In genomic region chr8:105638510-105638909, GRCm38 (mm10) we compare ENCODE assay signal across 10 mouse cellular contexts. TPM values are rescaled to one million over a fixed set of nuclear protein-coding genes. Genes with fewer than 3 reads are reported as not detected.
DNase-seq lines count a peak whose midpoint lies in the region; ATAC-seq and TF ChIP-seq lines count a peak whose summit lies in the region.
"Had no signal": no experiment of that assay in that cellular context is flagged by ENCODE, and none has a peak within 500 bp of the region (broad histone marks: within the 10 kb centered on the region; RNA-seq: fewer than 3 reads in every experiment).

No protein-coding gene starts in this region.

- intact Hi-C loops in left cerebral cortex, postnatal 25 days (cut with DNase I), result loop anchor here (5.0 kb wide), 1 partner anchor 64 kb away; the partner anchor contains the start of genes Acd and Pard6a

- WGBS in heart, embryonic 10.5 days, result 84% methylated on average over 4 of the region's 4 CpGs
- 92% methylated on average over 4 of the region's 4 CpGs for WGBS in hindbrain, embryonic 11.5 days
- WGBS in midbrain, embryonic 11.5 days, result 86% methylated on average over 4 of the region's 4 CpGs

- no peak overlapping the region for H3K27ac ChIP-seq in heart, embryonic 10.5 days
- peak overlapping the region; percentile 41; the same call in 1 of the 2 replicates for H3K27ac ChIP-seq in ES-Bruce4 (ENCODE audit: insufficient read depth, low read length)
- H3K27ac ChIP-seq in hindbrain, embryonic 11.5 days (ENCODE audit: low read depth, low read length), result no peak overlapping the region
- H3K27ac ChIP-seq in midbrain, embryonic 11.5 days (ENCODE audit: low read depth, low read length), result no peak overlapping the region

- TF ChIP-seq EP300 in ES-Bruce4 (IDR thresholded peaks at IDR 0.05; ENCODE audit: insufficient read depth, low read depth, low read length), result no peak

- H3K27me3 ChIP-seq in heart, embryonic 10.5 days (ENCODE audit: insufficient read depth, poor library complexity, severe bottlenecking), result no peaks in the 10 kb centered on the region
- no peaks in the 10 kb centered on the region for H3K27me3 ChIP-seq in ES-Bruce4 (ENCODE audit: control insufficient read depth, insufficient read depth, low read length, poor library complexity, severe bottlenecking)
- H3K27me3 ChIP-seq in hindbrain, embryonic 11.5 days (ENCODE audit: control insufficient read depth, insufficient read depth, low read length), result no peaks in the 10 kb centered on the region
- H3K27me3 ChIP-seq in midbrain, embryonic 11.5 days (ENCODE audit: control insufficient read depth, insufficient read depth, low read length), result no peaks in the 10 kb centered on the region

- H3K9ac ChIP-seq in ES-Bruce4 (ENCODE audit: low read depth, poor library complexity, severe bottlenecking), result peak overlapping the region; percentile 100
- H3K9ac ChIP-seq in hindbrain, embryonic 11.5 days (ENCODE audit: low read depth, low read length), result peak overlapping the region; percentile 19; the same call in 1 of the 2 replicates
- H3K9ac ChIP-seq in midbrain, embryonic 11.5 days (ENCODE audit: low read length), result no peak overlapping the region

- ATAC-seq in hindbrain, embryonic 11.5 days (ENCODE audit: low FRiP score), result no peak
- no peak for ATAC-seq in midbrain, embryonic 11.5 days (ENCODE audit: low FRiP score)

- H3K4me1 ChIP-seq in heart, embryonic 10.5 days, result peaks cover 18% of the 10 kb centered on the region
- H3K4me1 ChIP-seq in ES-Bruce4 (ENCODE audit: control insufficient read depth, insufficient read depth, low read length), result peaks cover 2% of the 10 kb centered on the region
- peaks cover 4% of the 10 kb centered on the region for H3K4me1 ChIP-seq in hindbrain, embryonic 11.5 days (replicated peaks; ENCODE audit: control insufficient read depth, insufficient read depth, low read length)
- H3K4me1 ChIP-seq in midbrain, embryonic 11.5 days (ENCODE audit: control insufficient read depth, insufficient read depth, low read length), result peaks cover 14% of the 10 kb centered on the region

- TF ChIP-seq POLR2A in ES-Bruce4 (IDR thresholded peaks at IDR 0.05; ENCODE audit: insufficient read depth, low read length), result no peak

- H3K36me3 ChIP-seq in heart, embryonic 10.5 days, result peaks cover 6% of the 10 kb centered on the region
- peaks cover 2% of the 10 kb centered on the region for H3K36me3 ChIP-seq in ES-Bruce4 (ENCODE audit: control insufficient read depth, insufficient read depth, low read length, poor library complexity, severe bottlenecking)
- no peaks in the 10 kb centered on the region for H3K36me3 ChIP-seq in hindbrain, embryonic 11.5 days (ENCODE audit: control insufficient read depth, insufficient read depth, low read length)
- H3K36me3 ChIP-seq in midbrain, embryonic 11.5 days (ENCODE audit: control insufficient read depth, insufficient read depth, low read length), result peaks cover 2% of the 10 kb centered on the region; the same call in 1 of the 2 replicates

- H3K9me3 ChIP-seq in heart, embryonic 10.5 days, result no peaks in the 10 kb centered on the region
- no peaks in the 10 kb centered on the region for H3K9me3 ChIP-seq in ES-Bruce4 (replicated peaks; ENCODE audit: control insufficient read depth, insufficient read depth, low read length, poor library complexity, severe bottlenecking)
- H3K9me3 ChIP-seq in hindbrain, embryonic 11.5 days (ENCODE audit: control insufficient read depth, low read length), result no peaks in the 10 kb centered on the region
- H3K9me3 ChIP-seq in midbrain, embryonic 11.5 days (ENCODE audit: control insufficient read depth, low read length), result no peaks in the 10 kb centered on the region

- TF ChIP-seq CTCF in ES-Bruce4 (IDR thresholded peaks at IDR 0.05; ENCODE audit: low read depth, low read length), result no peak

- no peak for DNase-seq in heart, embryonic 10.5 days (ENCODE audit: low spot score)
- no peak for DNase-seq in heart, adult 8-10 months (ENCODE audit: low spot score)
- DNase-seq in hindbrain, embryonic 11.5 days (ENCODE audit: low spot score), result no peak
- DNase-seq in midbrain, embryonic 11.5 days (ENCODE audit: low spot score, missing footprints), result no peak
- DNase-seq in left cerebral cortex, postnatal 25 days (ENCODE audit: low spot score in 2 of 2), result no peak
- DNase-seq in right cerebral cortex, postnatal 10 days (ENCODE audit: low spot score in 2 of 2), result no peak
- DNase-seq in urinary bladder, postnatal 4 days (ENCODE audit: low spot score in 2 of 2), result no peak

- peak overlapping the region; percentile 92 for H3K4me2 ChIP-seq in hindbrain, embryonic 11.5 days (replicated peaks; ENCODE audit: low read depth, low read length)
- H3K4me2 ChIP-seq in midbrain, embryonic 11.5 days, result peak overlapping the region; percentile 70; the same call in 1 of the 2 replicates

- peak overlapping the region; percentile 94 for H3K4me3 ChIP-seq in heart, embryonic 10.5 days
- H3K4me3 ChIP-seq in ES-Bruce4 (ENCODE audit: low read depth, low read length), result no peak overlapping the region
- H3K4me3 ChIP-seq in hindbrain, embryonic 11.5 days (ENCODE audit: low read depth, low read length), result no peak overlapping the region
- peak overlapping the region; percentile 94; the same call in 1 of the 2 replicates for H3K4me3 ChIP-seq in midbrain, embryonic 11.5 days (ENCODE audit: low read depth, low read length)

RNA-seq across cellular contexts. Expression of gene Agrp, which starts 1.3 kb away (rescaled TPM):
- polyA plus RNA-seq in heart, embryonic 10.5 days (2016; fragmentation: Nextera tagmentation; extraction: Ambion mirVana), result 0.31 and 0.35 TPM in 2 replicates
- total RNA-seq in heart, adult 8-10 months (2022), result not detected
- not detected in 2 replicates for polyA plus RNA-seq in ES-Bruce4 (2011; ENCODE audit: insufficient read depth, insufficient read length, low read depth, missing spikeins)
- 0.68 and 2.1 TPM in 2 replicates for polyA plus RNA-seq in hindbrain, embryonic 11.5 days (2014; fragmentation: Nextera tagmentation; extraction: Ambion mirVana)
- 0.56 and 0.68 TPM in 2 replicates for polyA plus RNA-seq in midbrain, embryonic 11.5 days (2014; fragmentation: Nextera tagmentation; extraction: Ambion mirVana)
- not detected for total RNA-seq in left cerebral cortex, postnatal 25 days (2021)
- total RNA-seq: common myeloid progenitor, adult 5-6 weeks; liver, adult 2 months had no signal
- polyA plus RNA-seq: liver, adult 2 months had no signal

RNA-seq across cellular contexts. Expression of gene Ctcf, which starts 2.1 kb away (rescaled TPM):
- 70.3 and 103 TPM in 2 replicates for polyA plus RNA-seq in heart, embryonic 10.5 days (2016; fragmentation: Nextera tagmentation; extraction: Ambion mirVana)
- total RNA-seq in heart, adult 8-10 months (2022), result 10 to 100 TPM; 37.4 to 46.3 (median 40.7) TPM
- 105 and 123 TPM in 2 replicates for polyA plus RNA-seq in ES-Bruce4 (2011; ENCODE audit: insufficient read depth, insufficient read length, low read depth, missing spikeins)
- polyA plus RNA-seq in hindbrain, embryonic 11.5 days (2014; fragmentation: Nextera tagmentation; extraction: Ambion mirVana), result 115 and 121 TPM in 2 replicates
- 112 and 115 TPM in 2 replicates for polyA plus RNA-seq in midbrain, embryonic 11.5 days (2014; fragmentation: Nextera tagmentation; extraction: Ambion mirVana)
- total RNA-seq in left cerebral cortex, postnatal 25 days (2021), result 10 to 100 TPM; 63.7 to 68.5 TPM

RNA-seq across cellular contexts. Expression of gene Ripor1, which starts 33.5 kb away (rescaled TPM):
- 34.8 and 37.3 TPM in 2 replicates for polyA plus RNA-seq in heart, embryonic 10.5 days (2016; fragmentation: Nextera tagmentation; extraction: Ambion mirVana)
- total RNA-seq in heart, adult 8-10 months (2022), result 10 to 100 TPM; 45.5 to 50.0 (median 47.4) TPM
- 26.5 and 27.5 TPM in 2 replicates for polyA plus RNA-seq in ES-Bruce4 (2011; ENCODE audit: insufficient read depth, insufficient read length, low read depth, missing spikeins)
- polyA plus RNA-seq in hindbrain, embryonic 11.5 days (2014; fragmentation: Nextera tagmentation; extraction: Ambion mirVana), result 11.8 and 12.4 TPM in 2 replicates
- polyA plus RNA-seq in midbrain, embryonic 11.5 days (2014; fragmentation: Nextera tagmentation; extraction: Ambion mirVana), result 10.5 and 12.9 TPM in 2 replicates
- total RNA-seq in left cerebral cortex, postnatal 25 days (2021), result 10 to 100 TPM; 77.0 to 81.5 TPM

RNA-seq across cellular contexts. Expression of gene Carmil2, which starts 47.6 kb away (rescaled TPM):
- 0.31 and 0.63 TPM in 2 replicates for polyA plus RNA-seq in heart, embryonic 10.5 days (2016; fragmentation: Nextera tagmentation; extraction: Ambion mirVana)
- under 1 TPM; 0.13 to 0.22 (median 0.14) TPM for total RNA-seq in heart, adult 8-10 months (2022)
- polyA plus RNA-seq in ES-Bruce4 (2011; ENCODE audit: insufficient read depth, insufficient read length, low read depth, missing spikeins), result 4.7 and 5.6 TPM in 2 replicates
- polyA plus RNA-seq in hindbrain, embryonic 11.5 days (2014; fragmentation: Nextera tagmentation; extraction: Ambion mirVana), result 3.9 TPM in 2 replicates
- polyA plus RNA-seq in midbrain, embryonic 11.5 days (2014; fragmentation: Nextera tagmentation; extraction: Ambion mirVana), result 2.1 and 3.3 TPM in 2 replicates
- total RNA-seq in left cerebral cortex, postnatal 25 days (2021), result 10 to 100 TPM; 58.0 to 61.9 TPM

Comparison
In these comparisons a context has a peak if more than half of its experiments do, and no peak if none do; other contexts are left out.
1. H3K4me3 ChIP-seq: peak in heart, embryonic 10.5 days (single experiment) and midbrain, embryonic 11.5 days (single experiment); none in ES-Bruce4 (single experiment) and hindbrain, embryonic 11.5 days (single experiment).